Mouse (Mus musculus) stomach, embryonic 15.5 days (tissue): ENCODE measurements around the gene Npcd. TPM values are rescaled to one million over a fixed set of nuclear protein-coding genes. Genes with fewer than 3 reads are reported as not detected.

Experiments
- ATAC-seq: fragments of 200-750 bp; cut with Nextera tagmentation; 2 replicates; pipeline ENCODE4 v1.8.0; 2017; ENCODE audit warnings: low read depth, moderate number of reproducible peaks, moderate TSS enrichment; ENCODE audit not compliant: insufficient read depth, low FRiP score
- H3K27ac ChIP-seq: fragments of 300-500 bp; sonication (generic); 2 replicates; pipeline ENCODE4 v1.5.1; 2015; ENCODE audit warnings: mild to moderate bottlenecking, inconsistent platforms
- H3K27me3 ChIP-seq: fragments of 300-500 bp; sonication (generic); replicated peaks from 2 replicates; pipeline ENCODE4 v1.6.1; 2015; ENCODE audit warnings: inconsistent platforms
- H3K36me3 ChIP-seq: fragments of 300-500 bp; sonication (generic); 2 replicates; pipeline ENCODE4 v1.6.1; 2015; ENCODE audit warnings: inconsistent platforms
- H3K4me1 ChIP-seq: fragments of 300-500 bp; sonication (generic); 2 replicates; pipeline ENCODE4 v1.6.1; 2015; ENCODE audit warnings: inconsistent platforms
- H3K4me2 ChIP-seq: fragments of 300-500 bp; sonication (generic); 2 replicates; pipeline ENCODE4 v1.6.1; 2015; ENCODE audit warnings: mild to moderate bottlenecking, inconsistent platforms
- H3K4me3 ChIP-seq: fragments of 300-500 bp; sonication (generic); replicated peaks from 2 replicates; pipeline ENCODE4 v1.5.1; 2015; ENCODE audit warnings: inconsistent platforms
- H3K9ac ChIP-seq: fragments of 300-500 bp; sonication (generic); 2 replicates; pipeline ENCODE4 v1.6.1; 2015; ENCODE audit warnings: inconsistent platforms
- H3K9me3 ChIP-seq: fragments of 300-500 bp; sonication (generic); 2 replicates; pipeline ENCODE4 v1.6.1; 2016; ENCODE audit warnings: inconsistent platforms
- WGBS: fragments of 180-500 bp; shearing (Covaris S2); methylation state at CpG from one replicate; pipeline ENCODE4 v1.1.7; 2015; 5-methylcytosine and 5-hydroxymethylcytosine counted together
- polyA plus RNA-seq: library from polyadenylated mRNA; unstranded; fragments of >200 nt; fragmentation: Nextera tagmentation; extraction: Ambion mirVana; gene quantifications from 2 replicates; pipeline ENCODE4 v1.2.1, GENCODE M21; 2015

Gene Npcd
- not detected in 2 replicates for polyA plus RNA-seq

DNA sequence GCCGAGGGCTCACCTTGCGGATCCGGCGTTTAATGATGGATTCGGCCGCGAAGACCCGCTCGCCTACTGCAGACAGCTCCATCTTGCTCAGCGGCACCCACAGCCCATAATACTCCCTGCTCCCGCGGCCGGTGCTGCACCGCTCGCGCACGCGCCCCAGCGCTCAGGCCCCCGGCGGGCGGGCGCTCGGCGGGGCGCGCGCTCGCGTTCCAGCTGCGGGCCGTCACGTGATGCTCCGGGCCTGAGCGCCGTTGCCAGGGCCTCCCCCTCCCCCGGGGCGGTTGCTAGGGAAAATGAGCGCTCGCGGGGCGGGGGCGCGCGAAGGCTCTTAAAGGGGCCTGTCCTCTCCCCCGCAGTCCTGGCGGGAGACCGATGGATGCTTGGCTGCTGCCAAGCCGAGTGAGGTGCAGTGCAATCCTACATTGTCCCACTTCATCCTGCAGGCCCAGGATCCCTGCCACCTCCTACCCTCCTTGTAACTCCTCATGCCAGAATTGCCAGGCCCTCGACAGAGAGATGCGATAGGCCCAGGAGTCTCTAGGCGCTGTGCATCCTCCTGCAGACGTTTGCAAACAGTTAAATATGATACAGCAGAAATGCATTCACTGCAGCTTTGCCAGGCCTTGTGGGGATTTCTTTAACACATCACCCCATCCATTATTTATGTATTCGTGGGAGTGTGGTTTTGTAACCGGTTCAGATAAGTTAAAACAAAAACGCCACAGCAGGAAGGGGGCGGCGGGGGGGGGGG lies at the start of gene Npcd, which contains the start of gene Cbx6:
Gene Npcd (minus strand): TSS at position 108 of the 751 bp plus-strand sequence.
Gene Cbx6 (minus strand): TSS at position 559 of the 751 bp plus-strand sequence.
- peak within 1 kb of the TSS; percentile 92 for H3K9ac ChIP-seq
- no peaks in the 10 kb centered on the region for H3K27me3 ChIP-seq
- H3K27ac ChIP-seq = peak within 1 kb of the TSS; percentile 88
- under 1% methylated on average over 49 of the region's 58 CpGs for WGBS
- H3K9me3 ChIP-seq = no peaks in the 10 kb centered on the region
- ATAC-seq = peak; percentile 91
- H3K4me3 ChIP-seq = peak within 1 kb of the TSS; percentile 69
- H3K36me3 ChIP-seq = no peaks in the 10 kb centered on the region
- peak within 1 kb of the TSS; percentile 72 for H3K4me2 ChIP-seq
- peaks cover 29% of the 10 kb centered on the region for H3K4me1 ChIP-seq

DNA sequence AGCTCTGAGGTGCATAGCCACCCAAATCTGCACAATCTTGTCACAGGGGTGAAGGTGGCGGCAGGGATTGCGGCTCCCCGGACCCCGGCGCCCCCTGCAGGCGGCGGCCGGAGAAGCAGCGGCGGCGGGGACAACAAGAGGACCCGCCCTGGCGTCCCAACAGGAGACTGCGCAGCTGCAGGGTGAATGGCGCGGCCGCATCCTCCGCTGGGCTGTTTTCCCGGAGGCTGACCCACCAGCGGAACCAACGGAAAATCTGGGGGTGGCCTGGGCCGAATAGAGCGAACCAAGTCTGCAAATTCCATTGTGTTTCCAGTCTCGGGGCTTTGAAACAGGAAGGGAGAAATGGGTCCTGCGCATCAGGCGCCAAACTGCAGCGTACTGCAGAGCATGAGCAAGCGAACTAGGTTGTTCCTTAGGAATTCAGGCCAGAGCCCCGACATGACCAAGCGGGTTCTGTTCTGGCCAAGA lies 49.4 kb upstream of the Npcd start:
- peak; percentile 65 for ATAC-seq
- Histone ChIP-seq H3K27me3 (no peaks in the 10 kb centered on the region), H3K27ac (peak overlapping the region; percentile 86), H3K9me3 (no peaks in the 10 kb centered on the region), H3K4me3 (peak overlapping the region; percentile 50), H3K4me1 (peaks cover 20% of the 10 kb centered on the region), H3K9ac (peak overlapping the region; percentile 22; the same call in 1 of the 2 replicates), H3K36me3 (no peaks in the 10 kb centered on the region), H3K4me2 (peak overlapping the region; percentile 70)
- under 1% methylated on average over 30 of the region's 30 CpGs for WGBS

- no peaks in the 10 kb centered on the region for H3K27me3 ChIP-seq
- no peak overlapping the region for H3K9ac ChIP-seq
- H3K27ac ChIP-seq = 0 out of 2 replicates have a peak overlapping the region, but pooled peaks have one; percentile 8
- peak overlapping the region; percentile 70 for H3K4me2 ChIP-seq
- no peaks in the 10 kb centered on the region for H3K36me3 ChIP-seq
- peaks cover 20% of the 10 kb centered on the region for H3K4me1 ChIP-seq
- peak overlapping the region; percentile 50 for H3K4me3 ChIP-seq
- H3K9me3 ChIP-seq = no peaks in the 10 kb centered on the region
- 30% methylated on average over 19 of the region's 19 CpGs for WGBS
- ATAC-seq = no peak
These were observed 48.7 kb upstream of the Npcd start for GRCm38 (mm10) chr15:79882623-79883267.

- Histone ChIP-seq H3K4me1 (peaks cover 20% of the 10 kb centered on the region), H3K9ac (no peak overlapping the region), H3K27me3 (no peaks in the 10 kb centered on the region), H3K36me3 (no peaks in the 10 kb centered on the region), H3K4me3 (no peak overlapping the region), H3K4me2 (no peak overlapping the region), H3K9me3 (no peaks in the 10 kb centered on the region), H3K27ac (no peak overlapping the region)
- WGBS = 77% methylated on average over 3 of the region's 3 CpGs
- ATAC-seq = no peak
These were observed 46.4 kb upstream of the Npcd start for GRCm38 (mm10) chr15:79880477-79880876.

DNA sequence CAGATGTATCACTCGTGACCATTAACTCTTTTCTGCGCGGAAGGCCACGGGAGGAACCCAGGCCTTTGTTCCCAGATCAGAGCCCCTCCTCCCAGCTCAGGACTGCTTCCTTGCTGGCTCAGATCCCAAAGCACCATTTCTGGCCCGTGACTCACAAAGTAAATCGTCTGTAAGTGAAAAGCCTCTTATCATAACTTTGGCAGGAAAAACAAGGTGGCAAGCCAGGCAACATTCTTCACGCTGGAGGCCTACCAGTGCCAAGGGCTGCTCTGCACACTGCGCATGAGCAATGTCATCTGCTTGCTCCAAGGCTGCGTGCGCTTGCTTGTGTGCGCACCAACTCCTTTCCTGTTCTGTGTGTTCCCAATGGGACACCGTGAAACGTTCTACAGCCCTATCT lies 45.3 kb upstream of the Npcd start:
- Histone ChIP-seq H3K9ac (no peak overlapping the region), H3K4me3 (no peak overlapping the region), H3K9me3 (no peaks in the 10 kb centered on the region), H3K27me3 (no peaks in the 10 kb centered on the region), H3K4me2 (peak overlapping the region; percentile 41; the same call in 1 of the 2 replicates), H3K36me3 (no peaks in the 10 kb centered on the region), H3K27ac (peak overlapping the region; percentile 91), H3K4me1 (peaks cover 20% of the 10 kb centered on the region)
- ATAC-seq = peak; percentile 87
- WGBS = 12% methylated on average over 13 of the region's 13 CpGs

DNA sequence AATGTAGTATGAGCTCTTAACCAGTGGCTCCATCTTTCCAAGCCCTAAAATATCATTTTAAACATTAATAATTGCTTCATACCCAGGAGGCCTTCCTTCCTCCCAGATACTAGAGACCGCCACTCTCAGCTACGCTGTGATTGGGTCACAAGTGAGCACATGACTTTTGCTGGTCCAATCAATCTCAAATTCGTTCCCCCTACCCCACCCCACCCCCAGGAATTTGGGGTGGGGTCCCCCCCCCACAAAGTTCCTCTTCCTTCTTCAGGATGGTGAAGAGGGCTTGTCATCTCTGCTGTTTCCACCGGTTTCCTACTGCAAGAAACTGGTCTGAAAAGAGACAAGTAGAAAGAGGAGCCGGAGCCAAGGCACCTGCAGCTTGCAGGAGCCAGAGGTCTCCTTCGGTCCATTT lies 44.7 kb upstream of the Npcd start:
- Histone ChIP-seq H3K4me2 (peak overlapping the region; percentile 41; the same call in 1 of the 2 replicates), H3K4me3 (no peak overlapping the region), H3K27me3 (no peaks in the 10 kb centered on the region), H3K4me1 (peaks cover 20% of the 10 kb centered on the region), H3K27ac (peak overlapping the region; percentile 91), H3K9me3 (no peaks in the 10 kb centered on the region), H3K36me3 (no peaks in the 10 kb centered on the region), H3K9ac (no peak overlapping the region)
- WGBS = 49% methylated on average over 6 of the region's 6 CpGs
- peak; percentile 12; the same call in 1 of the 2 replicates for ATAC-seq

DNA sequence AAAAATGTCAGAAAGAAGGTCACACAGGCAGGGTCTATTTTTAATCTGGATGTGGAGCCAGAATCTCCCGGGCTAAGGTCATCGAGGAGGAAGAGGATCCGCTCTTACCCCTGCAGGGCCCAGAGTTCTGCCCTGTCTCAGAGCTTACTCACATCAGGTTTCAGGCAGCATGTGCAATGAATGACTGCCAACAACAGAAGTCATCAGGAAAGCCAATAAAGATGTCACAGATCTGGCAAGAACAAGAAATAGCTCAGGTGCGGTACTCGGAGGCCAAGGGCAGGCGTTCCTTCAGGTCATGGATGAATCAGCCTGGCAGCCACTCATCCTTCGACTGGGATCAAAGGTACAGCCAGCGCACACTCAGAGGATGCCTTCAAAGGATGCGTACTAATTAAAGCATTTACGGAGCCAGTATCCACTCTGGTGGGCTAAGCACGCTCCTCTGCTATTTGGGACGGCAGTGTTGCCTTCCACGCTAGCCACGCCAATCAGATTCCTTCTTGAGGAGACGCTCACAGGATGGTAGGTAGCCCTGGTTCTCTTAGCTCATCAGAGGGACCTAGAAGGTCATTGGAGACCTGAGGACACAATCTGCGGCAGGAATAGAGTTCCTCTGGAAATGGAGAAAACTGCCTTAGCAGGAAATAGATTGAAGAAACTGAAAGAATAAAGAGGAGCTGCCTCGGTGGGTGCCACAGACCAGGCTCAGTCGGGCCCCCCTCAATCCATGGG lies 41.4 kb upstream of the Npcd start:
- Histone ChIP-seq H3K27ac (no peak overlapping the region), H3K4me1 (peaks cover 16% of the 10 kb centered on the region), H3K36me3 (no peaks in the 10 kb centered on the region), H3K4me3 (no peak overlapping the region), H3K27me3 (no peaks in the 10 kb centered on the region), H3K9ac (no peak overlapping the region), H3K9me3 (no peaks in the 10 kb centered on the region), H3K4me2 (no peak overlapping the region)
- ATAC-seq = no peak
- 87% methylated on average over 18 of the region's 18 CpGs for WGBS

- Histone ChIP-seq H3K4me3 (no peak overlapping the region), H3K4me2 (no peak overlapping the region), H3K27me3 (no peaks in the 10 kb centered on the region), H3K9ac (no peak overlapping the region), H3K9me3 (no peaks in the 10 kb centered on the region), H3K36me3 (no peaks in the 10 kb centered on the region), H3K27ac (no peak overlapping the region), H3K4me1 (0 out of 2 replicates have a peak, but pooled peaks cover 4% of the 10 kb centered on the region)
- no peak for ATAC-seq
- 55% methylated on average over 2 of the region's 2 CpGs for WGBS
These were observed 40.0 kb upstream of the Npcd start for GRCm38 (mm10) chr15:79873995-79874394.

DNA sequence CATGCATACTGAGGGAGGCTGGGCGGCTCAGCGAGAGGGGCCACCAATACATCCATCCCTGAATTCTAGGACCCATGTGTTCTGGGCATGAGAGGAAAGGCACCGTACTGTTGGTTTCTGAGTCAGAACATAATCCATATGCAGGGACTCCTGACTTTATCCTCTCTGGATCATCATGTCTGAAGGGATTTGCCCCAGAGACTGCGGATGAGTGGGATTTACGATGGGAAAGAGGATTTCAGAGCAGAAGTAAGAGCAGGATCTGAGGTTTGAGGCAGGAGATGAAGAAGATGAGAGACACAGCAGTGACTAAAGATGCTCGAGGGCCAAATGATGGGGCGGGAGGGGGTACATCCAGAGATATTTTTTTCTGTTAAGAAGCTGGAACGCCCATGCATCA lies 39.5 kb upstream of the Npcd start:
- ATAC-seq = no peak
- H3K36me3 ChIP-seq = no peaks in the 10 kb centered on the region
- H3K9me3 ChIP-seq = no peaks in the 10 kb centered on the region
- no peak overlapping the region for H3K4me3 ChIP-seq
- H3K4me1 ChIP-seq = no peaks in the 10 kb centered on the region
- H3K27ac ChIP-seq = no peak overlapping the region
- 90% methylated on average over 8 of the region's 8 CpGs for WGBS
- H3K9ac ChIP-seq = no peak overlapping the region
- H3K4me2 ChIP-seq = no peak overlapping the region
- no peaks in the 10 kb centered on the region for H3K27me3 ChIP-seq

DNA sequence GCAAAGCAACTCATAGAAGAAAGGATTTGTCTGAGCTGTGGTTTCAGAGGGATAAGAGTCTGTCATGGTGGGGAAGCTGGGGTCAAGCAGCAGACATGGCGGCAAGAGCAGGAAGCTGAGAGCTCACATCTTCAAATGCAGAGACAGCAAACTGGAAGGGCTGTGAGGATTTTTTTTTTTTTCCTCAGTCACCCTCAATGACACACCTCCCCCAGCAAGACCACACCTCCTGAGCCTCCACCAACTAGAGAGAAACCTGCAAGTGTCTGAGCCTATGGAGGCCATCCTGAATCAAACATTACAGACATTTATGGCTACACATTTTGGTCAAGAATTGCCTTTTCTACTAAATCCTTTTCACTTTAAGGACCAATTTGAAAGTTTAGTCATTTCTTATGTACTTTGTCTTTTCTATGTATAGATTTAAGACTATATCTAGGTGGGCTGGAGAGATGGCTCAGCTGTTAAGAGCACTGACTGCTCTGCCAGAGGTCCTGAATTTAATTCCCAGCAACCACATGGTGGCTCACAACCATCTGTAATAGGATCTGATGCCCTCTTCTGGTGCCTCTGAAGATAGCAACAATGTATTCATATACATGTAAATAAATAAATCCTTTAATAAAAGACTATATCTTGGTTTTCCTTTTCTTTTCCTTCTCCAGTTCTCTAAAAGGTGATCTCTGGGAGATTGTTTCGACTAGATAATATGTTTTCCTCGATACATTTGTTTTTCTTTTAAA lies 33.4 kb upstream of the Npcd start:
- H3K9ac ChIP-seq = no peak overlapping the region
- H3K4me1 ChIP-seq = no peaks in the 10 kb centered on the region
- ATAC-seq = no peak
- H3K9me3 ChIP-seq = no peaks in the 10 kb centered on the region
- no peaks in the 10 kb centered on the region for H3K27me3 ChIP-seq
- no peaks in the 10 kb centered on the region for H3K36me3 ChIP-seq
- no peak overlapping the region for H3K4me2 ChIP-seq
- no peak overlapping the region for H3K4me3 ChIP-seq
- no peak overlapping the region for H3K27ac ChIP-seq
- WGBS = 82% methylated on average over 3 of the region's 3 CpGs

DNA sequence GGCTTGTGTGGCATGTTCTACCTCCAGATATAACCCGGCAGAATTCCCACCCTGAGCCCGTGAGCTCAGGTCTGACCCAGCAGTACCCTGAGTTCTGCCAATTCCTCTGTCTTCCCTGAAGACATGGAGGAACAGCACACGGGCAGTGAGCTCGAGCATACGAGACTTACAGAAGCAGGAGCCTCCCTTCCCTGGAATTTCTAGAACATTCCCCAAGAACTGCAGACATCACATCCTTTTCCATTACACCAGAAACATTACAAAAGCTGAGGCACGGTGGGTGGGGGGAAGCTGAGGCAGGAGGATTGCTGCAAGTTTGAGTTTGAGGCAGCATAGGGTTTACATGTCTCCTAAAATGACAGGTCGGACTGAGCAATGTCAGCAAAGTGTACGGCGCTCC lies 25.8 kb upstream of the Npcd start:
- Histone ChIP-seq H3K9ac (no peak overlapping the region), H3K4me1 (no peaks in the 10 kb centered on the region), H3K4me2 (no peak overlapping the region), H3K27me3 (no peaks in the 10 kb centered on the region), H3K36me3 (no peaks in the 10 kb centered on the region), H3K9me3 (no peaks in the 10 kb centered on the region), H3K27ac (no peak overlapping the region), H3K4me3 (no peak overlapping the region)
- WGBS = 85% methylated on average over 9 of the region's 9 CpGs
- ATAC-seq = no peak
